Mouse (Mus musculus): ENCODE data around the gene Gnai1. TPM values are rescaled to one million over a fixed set of nuclear protein-coding genes. Genes with fewer than 3 reads are reported as not detected.
A peak's percentile ranks its signal among the peaks of the same experiment; 100 is the strongest.

The Gnai1 gene
- total RNA-seq, 2 experiments from 2014 or later = 163 to 184 TPM

DNA sequence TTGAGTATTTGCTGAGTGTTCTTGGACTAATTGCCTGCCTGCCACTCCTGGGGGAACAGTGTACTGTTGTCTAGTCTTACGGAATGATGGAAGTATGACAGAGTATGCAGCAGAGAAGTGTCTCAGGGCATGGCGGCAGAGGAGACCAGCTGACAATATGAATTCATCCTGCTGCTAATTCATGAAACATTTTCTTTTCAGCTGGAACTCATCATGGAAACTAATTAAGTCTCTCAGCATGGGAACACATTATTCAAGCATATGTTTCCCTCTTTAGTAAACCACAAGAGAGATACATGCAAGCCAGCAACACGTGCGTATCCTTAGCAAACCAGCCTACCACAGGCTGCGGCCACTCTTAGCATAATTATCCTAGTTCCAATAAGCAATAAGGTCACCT lies 67.4 kb downstream of the Gnai1 start:
- intact Hi-C loops (cut with DNase I) = loop anchor here (5.0 kb wide), 1 partner anchor 65 kb away; no protein-coding TSS in a partner anchor
- DNase-seq (ENCODE audit: low spot score in 2 of 2) = no peak

DNA sequence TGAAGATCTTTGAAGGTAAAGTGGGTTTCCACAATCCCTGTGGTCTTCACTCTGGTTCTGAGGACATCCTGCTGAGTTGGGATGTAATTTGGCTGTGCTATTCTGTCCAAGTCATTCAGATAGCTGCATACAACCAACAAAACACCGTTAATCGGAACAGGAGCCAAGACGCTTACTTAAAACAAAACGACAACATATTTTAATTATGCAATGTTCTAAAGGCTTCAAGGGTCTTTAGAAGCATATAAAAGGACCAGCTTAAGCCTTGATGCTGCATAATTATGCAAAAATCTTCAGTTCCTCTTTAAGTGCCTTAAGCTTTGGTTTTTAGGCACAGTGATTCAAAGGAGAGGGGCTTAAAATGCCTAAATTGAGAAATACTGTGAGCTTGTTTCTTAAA lies 70.6 kb downstream of the Gnai1 start:
- DNase-seq (ENCODE audit: low spot score in 2 of 2) = no peak
- intact Hi-C loops (cut with DNase I) = no loop called here

GRCm38 (mm10) chr5:18288694-18289093 lies 71.5 kb downstream of the Gnai1 start:
- intact Hi-C loops (cut with DNase I) = no loop called here

DNA sequence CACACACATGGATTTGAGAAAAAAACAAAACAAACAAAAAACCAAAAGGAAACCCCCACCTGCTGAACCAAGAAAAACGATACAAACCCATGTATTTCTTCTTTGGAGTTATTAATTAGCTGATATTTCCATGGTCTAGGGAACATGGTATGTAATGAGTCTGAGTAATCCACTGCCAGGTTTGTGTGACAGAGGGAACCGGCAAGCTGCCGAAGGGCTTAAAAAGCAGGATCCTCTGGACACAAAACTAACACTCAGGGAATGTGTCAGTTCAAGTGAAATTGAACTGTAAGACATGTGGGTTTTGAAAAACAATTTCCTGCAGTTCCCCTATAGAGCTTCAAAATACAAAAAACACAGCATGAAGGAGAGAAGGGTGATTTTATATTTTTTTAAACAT lies 72.1 kb downstream of the Gnai1 start:
- intact Hi-C loops (cut with DNase I) = no loop called here
- no peak for DNase-seq (ENCODE audit: low spot score in 2 of 2)

More at GRCm38 (mm10) chr5:18288694-18289093, 71.5 kb downstream of the Gnai1 start:
- DNase-seq (ENCODE audit: low spot score in 2 of 2) = no peak

GRCm38 (mm10) chr5:18282095-18282494 lies 78.1 kb downstream of the Gnai1 start:
- DNase-seq (ENCODE audit: low spot score in 2 of 2) = peak in 1 of 2 experiments; percentile 48
- intact Hi-C loops (cut with DNase I) = no loop called here

DNA sequence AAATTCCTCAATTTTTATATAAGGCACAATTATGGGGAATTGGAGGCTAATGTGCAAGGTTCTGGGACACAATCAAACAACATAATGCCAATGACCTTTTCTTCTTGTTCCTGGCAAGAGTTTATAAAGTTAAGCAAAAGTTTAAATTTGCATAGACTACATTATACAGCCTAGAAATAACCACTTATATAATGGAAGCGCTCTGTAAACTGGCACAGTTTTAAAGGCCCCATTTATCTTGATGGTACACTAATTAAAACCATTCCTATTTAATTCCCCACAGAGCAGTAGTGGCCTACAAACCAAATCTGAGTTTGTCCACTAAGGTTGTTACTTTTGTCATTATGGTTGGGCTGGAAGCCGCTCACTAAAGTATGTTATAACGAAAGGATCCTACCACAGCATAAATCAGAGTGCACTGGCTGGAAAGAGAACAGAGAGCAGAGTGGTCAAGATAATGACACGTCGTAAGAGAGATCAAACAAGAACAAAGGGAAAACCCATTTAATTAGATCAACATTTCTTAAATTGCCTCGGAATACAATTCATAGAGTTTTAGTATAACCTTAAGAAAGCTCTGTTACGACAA lies 85.7 kb downstream of the Gnai1 start:
- peak in 1 of 2 experiments; percentile 15 for DNase-seq (ENCODE audit: low spot score in 2 of 2)
- intact Hi-C loops (cut with DNase I) = loop anchor here (5.0 kb wide), 1 partner anchor 83 kb away; no protein-coding TSS in a partner anchor

DNA sequence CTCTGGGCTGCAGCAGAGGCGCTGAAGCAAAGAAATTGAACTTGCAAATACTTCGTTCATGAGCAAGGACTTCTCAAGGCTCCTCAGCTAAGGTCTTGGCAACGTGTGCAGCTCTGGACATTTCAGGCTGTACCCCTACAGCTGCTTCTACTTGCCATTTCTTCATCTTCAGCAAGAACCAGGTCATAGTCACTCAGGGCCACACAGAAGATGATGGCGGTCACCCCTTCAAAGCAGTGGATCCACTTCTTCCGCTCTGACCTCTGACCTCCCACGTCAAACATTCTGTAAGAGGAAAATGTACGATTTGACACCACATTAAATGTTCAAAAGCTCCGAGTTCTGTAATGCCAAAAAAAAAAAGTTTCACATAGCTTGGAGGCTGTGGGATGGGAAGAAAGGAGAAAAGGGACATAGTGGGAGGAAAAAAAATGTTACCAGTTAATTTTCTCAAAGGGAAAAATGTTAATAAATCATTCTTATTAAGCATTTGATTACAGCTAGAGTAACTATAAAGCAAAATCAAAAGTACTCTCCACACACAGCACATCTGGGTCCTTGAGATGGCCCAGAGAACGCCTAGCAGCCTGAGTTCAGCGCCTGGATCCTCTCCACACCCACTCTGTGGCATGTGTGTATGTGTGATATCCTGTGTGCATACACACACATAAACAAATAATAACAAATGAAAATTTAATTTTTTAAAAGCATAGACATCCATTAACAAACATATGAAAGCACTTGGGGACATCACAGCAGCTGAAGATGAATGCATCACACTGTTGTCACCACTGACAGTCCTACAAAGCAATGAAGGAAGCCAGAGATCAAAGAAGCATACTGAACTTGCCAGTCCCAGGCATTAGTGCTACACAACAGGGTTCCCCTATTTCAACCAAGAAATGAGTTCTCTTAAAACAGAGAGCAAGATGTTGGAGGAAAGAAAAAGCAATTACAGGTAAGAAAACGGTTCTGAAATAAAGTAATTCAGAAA lies 86.6 kb downstream of the Gnai1 start:
- intact Hi-C loops (cut with DNase I) = loop anchor here (5.0 kb wide), 1 partner anchor 84 kb away; no protein-coding TSS in a partner anchor
- DNase-seq (ENCODE audit: low spot score in 2 of 2) = no peak

GRCm38 (mm10) chr5:18250379-18251017 lies 109.7 kb downstream of the Gnai1 start:
- DNase-seq (ENCODE audit: low spot score in 2 of 2) = no peak
- intact Hi-C loops (cut with DNase I) = no loop called here

- DNase-seq (ENCODE audit: low spot score in 2 of 2) = no peak
- intact Hi-C loops (cut with DNase I) = no loop called here
These were observed 111.0 kb downstream of the Gnai1 start for GRCm38 (mm10) chr5:18249132-18249531.

DNA sequence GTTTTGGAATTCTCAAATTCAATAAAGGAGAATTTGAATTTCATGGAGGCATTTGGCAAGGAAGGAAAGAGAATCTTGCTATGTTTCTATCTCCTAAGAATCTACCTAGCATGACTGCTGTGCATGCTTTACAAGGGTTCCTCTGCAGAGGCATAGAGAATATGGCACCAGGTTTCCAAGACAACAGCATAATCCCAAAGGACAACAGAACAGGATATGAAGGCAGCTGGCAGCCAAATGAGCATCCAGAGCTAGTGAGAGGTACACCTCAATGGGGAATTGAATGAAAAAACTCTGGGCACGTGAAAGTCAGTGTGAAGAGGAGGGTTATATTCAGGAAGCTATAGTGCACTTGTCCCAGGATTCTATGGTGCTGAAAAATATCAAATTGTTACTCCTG lies 130.8 kb downstream of the Gnai1 start:
- DNase-seq (ENCODE audit: low spot score in 2 of 2) = peak in 1 of 2 experiments; percentile 21
- intact Hi-C loops (cut with DNase I) = loop anchor here (10.0 kb wide), 1 partner anchor 205 kb away; no protein-coding TSS in a partner anchor

DNA sequence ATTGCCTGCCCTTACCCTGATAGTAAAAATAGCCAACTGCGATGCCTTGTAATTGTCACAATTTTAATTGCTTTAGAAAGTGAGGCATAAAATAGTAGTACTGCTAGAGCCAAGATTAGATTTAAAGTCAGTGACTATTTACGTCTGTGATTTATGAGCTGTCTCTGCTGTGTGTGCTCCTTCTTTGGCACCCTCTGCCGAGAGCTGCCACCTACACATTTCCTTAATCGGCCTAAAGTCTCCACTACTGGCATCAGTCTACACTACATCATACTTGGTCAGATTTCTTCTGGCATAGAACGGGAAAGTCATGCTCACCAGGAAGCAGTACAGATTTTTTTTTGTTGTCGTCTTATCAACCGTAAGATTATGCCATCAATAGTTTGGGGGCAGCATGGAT lies 131.3 kb downstream of the Gnai1 start:
- intact Hi-C loops (cut with DNase I) = loop anchor here (10.0 kb wide), 1 partner anchor 206 kb away; no protein-coding TSS in a partner anchor
- DNase-seq (ENCODE audit: low spot score in 2 of 2) = peak; percentile 23 to 92

DNA sequence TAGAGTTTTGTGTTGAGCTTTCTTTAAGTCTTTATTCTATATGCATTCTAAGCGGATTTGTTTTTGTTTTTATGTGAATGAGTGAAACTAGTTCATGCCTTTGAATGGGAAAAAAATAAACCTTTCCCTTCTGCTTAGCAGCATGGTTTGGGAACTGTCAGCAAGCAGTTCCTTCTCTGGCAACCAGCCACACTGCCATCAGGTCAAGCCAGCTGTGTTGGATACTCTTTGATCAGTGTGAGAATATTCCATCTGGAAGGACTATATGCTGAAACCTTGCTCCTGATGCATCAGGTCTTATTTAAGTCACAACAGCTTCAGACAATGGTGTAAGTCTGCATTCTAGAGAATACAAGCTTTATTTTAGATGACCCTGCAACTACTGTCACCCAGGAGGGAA lies 139.3 kb downstream of the Gnai1 start:
- no peak for DNase-seq (ENCODE audit: low spot score in 2 of 2)

DNA sequence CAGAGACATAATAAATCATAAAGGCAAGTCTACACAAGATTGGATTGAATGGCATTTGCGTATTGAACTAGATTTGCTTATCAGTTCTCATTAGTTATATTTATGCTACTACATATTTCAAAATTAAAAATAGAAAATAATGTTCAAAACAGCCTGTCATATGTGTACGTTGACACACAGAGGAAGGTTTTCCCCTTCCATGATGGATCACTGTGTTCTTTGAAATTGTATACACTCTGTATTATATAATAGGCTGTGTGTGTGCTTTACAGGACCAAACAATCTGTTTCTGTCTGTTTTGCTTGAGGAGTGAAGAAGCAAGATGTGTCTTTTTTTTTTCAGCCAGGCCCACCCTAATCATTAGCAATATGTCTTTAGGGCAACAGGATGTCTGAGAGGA lies 141.9 kb downstream of the Gnai1 start:
- no peak for DNase-seq (ENCODE audit: low spot score in 2 of 2)
- intact Hi-C loops (cut with DNase I) = no loop called here

More for the DNA sequence above, 139.3 kb downstream of the Gnai1 start:
- intact Hi-C loops (cut with DNase I) = loop anchor here (10.0 kb wide), 1 partner anchor 214 kb away; no protein-coding TSS in a partner anchor

DNA sequence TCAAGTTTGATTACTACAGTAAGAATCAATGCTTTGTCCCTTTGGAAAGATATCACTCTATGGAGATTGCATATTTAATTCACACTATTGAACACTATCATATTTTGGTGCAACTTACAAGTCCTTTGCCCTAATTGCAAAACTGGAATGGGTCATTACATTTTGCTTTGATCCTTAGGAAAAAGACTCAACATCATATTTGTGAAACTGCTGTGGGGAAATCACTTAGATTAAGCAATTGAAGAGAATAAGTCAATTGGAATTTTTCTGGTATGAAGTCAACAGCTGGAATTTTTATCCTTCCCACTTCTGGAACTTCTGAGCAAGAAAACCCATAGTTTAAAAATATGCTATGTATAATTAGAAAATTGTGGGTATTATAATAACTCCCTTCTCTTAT lies 142.3 kb downstream of the Gnai1 start:
- no peak for DNase-seq (ENCODE audit: low spot score in 2 of 2)
- intact Hi-C loops (cut with DNase I) = no loop called here
